Mouse (Mus musculus) lung, embryonic 14.5 days (tissue): ENCODE results near the gene Gm26741. TPM values are rescaled to one million over a fixed set of nuclear protein-coding genes. Genes with fewer than 3 reads are reported as not detected.

Experiments used
- ATAC-seq: fragments of 200-750 bp; cut with Nextera tagmentation; 2 replicates; pipeline ENCODE4 v1.8.0; 2017; ENCODE audit warnings: mild to moderate bottlenecking, moderate TSS enrichment, moderate library complexity; ENCODE audit not compliant: insufficient read depth
- DNase-seq: peaks from one replicate; pipeline ENCODE4 v3.0.0-alpha.2; 2015
- H3K27ac ChIP-seq: fragments of 300-500 bp; sonication (generic); 2 replicates; pipeline ENCODE4 v1.5.1; 2014; ENCODE audit warnings: low read depth, mild to moderate bottlenecking, moderate library complexity
- H3K27me3 ChIP-seq: fragments of 300-500 bp; sonication (generic); 2 replicates; pipeline ENCODE4 v1.6.1; 2014; ENCODE audit warnings: low read length, control low read depth; ENCODE audit not compliant: insufficient read depth
- H3K36me3 ChIP-seq: fragments of 300-500 bp; sonication (generic); 2 replicates; pipeline ENCODE4 v1.6.1; 2014; ENCODE audit warnings: control low read depth; ENCODE audit not compliant: insufficient read depth
- H3K4me1 ChIP-seq: fragments of 300-500 bp; sonication (generic); 2 replicates; pipeline ENCODE4 v1.6.1; 2014; ENCODE audit warnings: antibody characterized with exemption, control low read depth; ENCODE audit not compliant: insufficient read depth
- H3K4me2 ChIP-seq: fragments of 300-500 bp; sonication (generic); 2 replicates; pipeline ENCODE4 v1.6.1; 2014; ENCODE audit warnings: mild to moderate bottlenecking
- H3K4me3 ChIP-seq: fragments of 300-500 bp; sonication (generic); 2 replicates; pipeline ENCODE4 v1.5.1; 2014; ENCODE audit warnings: low read depth, low read length
- H3K9ac ChIP-seq: fragments of 300-500 bp; sonication (generic); 2 replicates; pipeline ENCODE4 v1.6.1; 2014
- H3K9me3 ChIP-seq: fragments of 300-500 bp; sonication (generic); 2 replicates; pipeline ENCODE4 v1.6.1; 2016; ENCODE audit warnings: low read depth, low read length, control low read depth
- CTCF ChIP-seq: IDR thresholded peaks from 2 replicates; pipeline ENCODE4 v1.5.1; 2016; ENCODE audit warnings: antibody characterized with exemption, low read depth
- WGBS: fragments of 180-500 bp; shearing (Covaris S2); extraction: QIAGEN DNeasy Blood & Tissue Kit; methylation state at CpG from one replicate; pipeline ENCODE4 v1.1.7; 2014; 5-methylcytosine and 5-hydroxymethylcytosine counted together
- polyA plus RNA-seq: library from polyadenylated mRNA; unstranded; fragments of >200 nt; fragmentation: Nextera tagmentation; extraction: Ambion mirVana; gene quantifications from 2 replicates; pipeline ENCODE4 v1.2.1, GENCODE M21; 2014

The Gm26741 gene
- polyA plus RNA-seq, 1 experiment from 2014 or later: not detected

DNA sequence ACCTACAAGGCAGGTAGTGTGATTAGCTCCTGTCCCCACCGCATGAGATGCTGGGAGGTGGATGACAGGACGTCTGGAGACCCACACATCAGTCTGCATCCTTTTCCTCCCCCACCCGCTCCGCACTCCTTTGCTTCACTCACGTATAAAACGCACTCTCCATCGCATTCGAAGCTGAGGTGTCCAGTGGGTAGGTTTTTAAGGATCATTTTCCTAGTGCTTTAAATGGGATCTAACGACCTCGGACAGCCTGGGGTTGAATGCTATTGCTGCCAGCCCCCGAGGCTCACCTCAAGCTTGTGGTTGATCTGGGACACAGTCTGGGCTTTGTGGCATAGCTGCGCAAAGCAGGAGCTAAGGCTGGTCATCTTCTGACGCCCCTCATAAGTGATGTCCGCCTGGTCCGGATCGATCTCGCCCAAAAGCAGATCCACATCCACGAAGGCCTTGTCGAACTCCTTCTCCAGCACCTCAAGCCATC is 22.8 kb downstream of the Gm26741 start:
- Histone ChIP-seq H3K4me3 (peak overlapping the region; percentile 88), H3K4me1 (no peaks in the 10 kb centered on the region), H3K4me2 (peak overlapping the region; percentile 89), H3K27ac (peak overlapping the region; percentile 91), H3K9ac (peak overlapping the region; percentile 92), H3K9me3 (no peaks in the 10 kb centered on the region), H3K36me3 (no peaks in the 10 kb centered on the region), H3K27me3 (no peaks in the 10 kb centered on the region)
- DNase-seq: peak; percentile 60
- under 1% methylated on average over 19 of the region's 19 CpGs for WGBS
- ATAC-seq: peak; percentile 63
- no peak for TF ChIP-seq CTCF

DNA sequence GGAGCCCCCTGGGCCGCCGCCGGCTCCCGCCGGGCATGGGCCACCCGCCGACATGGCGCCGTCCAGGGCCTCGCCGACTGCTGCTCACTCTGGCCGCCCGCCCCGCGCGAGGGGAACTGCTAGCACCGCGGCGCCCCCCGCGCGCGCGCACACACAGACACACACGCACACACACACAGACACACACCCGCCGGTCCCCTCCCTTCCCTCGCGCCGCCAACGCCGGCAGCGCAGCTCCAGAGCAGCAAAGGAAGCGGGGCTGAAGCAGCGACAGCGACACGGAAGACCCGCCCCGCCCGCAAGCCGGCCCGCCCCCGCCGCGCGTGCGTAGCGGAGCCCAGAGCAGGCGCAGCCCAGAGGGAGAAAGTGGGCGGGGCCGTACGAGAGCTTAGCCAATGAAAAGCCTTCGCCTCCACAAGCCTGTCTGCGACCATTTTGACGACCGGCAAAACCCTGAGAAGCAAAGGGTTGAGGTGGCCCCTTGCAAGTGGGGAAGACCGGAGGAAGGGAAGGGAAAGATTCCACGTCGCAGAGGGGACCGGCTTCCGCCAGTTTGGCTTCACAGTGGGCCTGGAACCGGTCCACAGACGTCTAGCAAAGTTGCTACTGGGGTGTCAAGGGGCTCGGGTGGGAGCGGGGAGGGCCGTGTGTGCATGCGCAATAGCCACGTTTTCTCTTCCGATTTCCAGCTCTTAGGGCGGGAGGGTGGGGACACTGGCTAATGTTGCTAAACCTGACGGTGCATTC is 23.5 kb downstream of the Gm26741 start, which contains the start of gene Gopc:
Gopc (minus strand) TSS at position 280 of the 747 bp plus-strand sequence.
- no peaks in the 10 kb centered on the region for H3K36me3 ChIP-seq
- peak within 1 kb of the TSS; percentile 92 for H3K9ac ChIP-seq
- no peak for TF ChIP-seq CTCF
- no peaks in the 10 kb centered on the region for H3K9me3 ChIP-seq
- peak; percentile 97 for ATAC-seq
- peak within 1 kb of the TSS; percentile 89 for H3K4me2 ChIP-seq
- peak within 1 kb of the TSS; percentile 88 for H3K4me3 ChIP-seq
- no peaks in the 10 kb centered on the region for H3K4me1 ChIP-seq
- WGBS: under 1% methylated on average over 61 of the region's 71 CpGs
- peak within 1 kb of the TSS; percentile 95 for H3K27ac ChIP-seq
- no peaks in the 10 kb centered on the region for H3K27me3 ChIP-seq
- DNase-seq: peak; percentile 100

DNA sequence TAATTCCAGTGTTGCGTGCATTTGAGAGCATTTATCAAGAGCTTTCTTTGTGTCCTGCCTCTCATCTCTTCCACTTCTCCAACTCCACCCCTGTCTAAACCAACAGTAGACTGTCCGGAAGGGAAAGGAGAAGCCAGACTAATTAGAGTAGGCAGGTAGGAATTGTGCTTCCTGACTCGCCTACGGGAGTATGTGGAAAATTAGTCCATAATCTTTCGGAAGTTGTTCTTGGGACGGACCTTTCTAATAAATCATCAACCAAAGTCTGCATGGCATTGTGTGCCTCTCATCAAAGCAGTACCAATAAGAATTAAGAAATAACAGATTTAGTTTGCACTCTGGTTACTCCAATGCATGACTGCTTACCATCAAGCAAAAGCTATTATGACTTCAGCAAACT is 24.5 kb downstream of the Gm26741 start:
- Histone ChIP-seq H3K27ac (no peak overlapping the region; the same call in 1 of the 2 replicates), H3K4me3 (peak overlapping the region; percentile 88)
- 69% methylated on average over 6 of the region's 6 CpGs for WGBS

DNA sequence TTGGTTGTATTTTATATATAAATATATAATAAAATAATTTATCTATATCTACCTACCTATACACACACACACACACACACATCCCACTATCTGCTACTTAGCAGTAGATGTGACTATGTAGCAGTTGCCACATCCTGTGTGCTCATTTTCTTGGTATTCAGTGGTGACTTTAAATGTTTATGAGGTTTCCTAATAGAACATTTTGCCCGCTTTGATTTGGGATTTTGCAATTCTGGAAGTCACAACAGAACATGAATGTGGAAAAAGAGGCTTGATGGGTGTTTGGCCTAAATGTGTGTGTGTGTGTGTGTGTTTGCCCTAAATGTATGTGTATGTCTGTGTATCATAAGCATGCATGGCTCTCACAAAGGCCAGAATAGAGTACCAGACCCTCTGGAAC is 25.0 kb downstream of the Gm26741 start:
- H3K4me2 ChIP-seq: no peak overlapping the region
- no peaks in the 10 kb centered on the region for H3K27me3 ChIP-seq
- TF ChIP-seq CTCF: no peak
- WGBS: 84% methylated on average over 1 of the region's 1 CpGs
- no peak overlapping the region for H3K4me3 ChIP-seq
- no peaks in the 10 kb centered on the region for H3K4me1 ChIP-seq
- ATAC-seq: no peak
- no peak for DNase-seq
- no peaks in the 10 kb centered on the region for H3K9me3 ChIP-seq
- no peak overlapping the region for H3K9ac ChIP-seq
- no peak overlapping the region for H3K27ac ChIP-seq
- no peaks in the 10 kb centered on the region for H3K36me3 ChIP-seq

More for the DNA sequence above, 24.5 kb downstream of the Gm26741 start:
- no peak overlapping the region for H3K9ac ChIP-seq
- no peaks in the 10 kb centered on the region for H3K9me3 ChIP-seq
- DNase-seq: no peak
- no peak for TF ChIP-seq CTCF
- no peaks in the 10 kb centered on the region for H3K27me3 ChIP-seq
- H3K4me2 ChIP-seq: peak overlapping the region; percentile 89
- H3K36me3 ChIP-seq: no peaks in the 10 kb centered on the region
- ATAC-seq: no peak
- H3K4me1 ChIP-seq: no peaks in the 10 kb centered on the region

DNA sequence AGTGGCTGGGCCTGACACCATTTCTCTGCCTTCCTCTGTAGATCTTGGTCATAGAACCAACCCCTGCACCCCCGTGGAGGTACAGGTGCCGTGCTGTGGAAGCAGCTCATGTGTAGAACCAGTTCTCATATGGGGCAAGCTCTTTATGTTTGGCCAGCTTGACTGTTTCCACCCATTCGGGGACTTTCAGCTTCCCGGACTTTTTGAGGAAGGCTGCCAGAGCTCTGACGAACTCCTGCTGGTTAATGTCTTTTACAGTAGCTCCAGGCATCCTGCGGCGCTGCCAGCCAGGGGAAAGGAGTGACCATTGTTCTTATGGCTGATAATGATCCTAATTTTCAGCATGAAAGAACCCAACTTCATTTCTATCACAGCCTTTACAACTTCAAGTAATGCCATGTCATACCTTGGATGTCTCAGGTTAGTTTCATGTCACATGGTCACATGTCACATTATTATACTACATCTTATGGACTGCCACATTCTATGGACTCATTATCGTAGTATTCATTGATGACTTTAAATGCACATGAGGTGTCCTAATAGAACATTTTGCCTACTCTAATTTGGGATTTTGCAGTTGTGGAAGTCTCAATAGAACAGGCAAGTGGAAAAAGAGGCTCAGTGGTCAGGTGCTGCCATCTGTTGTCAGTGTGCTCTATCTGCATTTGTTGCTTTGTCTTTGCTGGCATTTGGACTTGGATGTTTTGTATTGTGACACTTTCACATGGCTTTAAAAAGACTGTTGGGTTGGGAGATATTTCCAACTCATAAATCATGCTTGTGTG is 26.4 kb downstream of the Gm26741 start:
- TF ChIP-seq CTCF: peak; percentile 85
- DNase-seq (peak; percentile 78), ATAC-seq (no peak)

DNA sequence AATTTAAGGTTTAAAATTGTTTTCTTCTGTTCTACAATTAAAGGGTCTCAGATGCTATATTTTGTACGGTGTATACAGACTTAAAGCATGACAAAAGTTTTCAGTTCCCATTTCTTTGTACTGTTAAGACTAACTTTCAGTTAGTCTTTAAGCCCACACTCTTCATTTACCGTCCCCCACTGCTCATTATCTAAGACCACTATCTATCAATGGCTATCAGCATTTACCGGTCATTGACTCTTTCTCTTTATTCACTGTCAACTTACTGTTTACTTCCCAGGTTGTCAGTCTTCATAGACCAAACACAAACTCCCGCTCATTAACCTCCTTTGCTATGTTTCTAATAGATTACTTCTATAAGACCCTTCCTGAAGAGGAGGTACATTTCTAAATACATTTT is 28.6 kb downstream of the Gm26741 start:
- no peak overlapping the region for H3K9ac ChIP-seq
- H3K9me3 ChIP-seq: no peaks in the 10 kb centered on the region
- H3K4me3 ChIP-seq: no peak overlapping the region
- H3K36me3 ChIP-seq: no peaks in the 10 kb centered on the region
- DNase-seq (no peak), ATAC-seq (no peak)
- H3K4me2 ChIP-seq: no peak overlapping the region
- no peak for TF ChIP-seq CTCF
- H3K4me1 ChIP-seq: no peaks in the 10 kb centered on the region
- no peak overlapping the region for H3K27ac ChIP-seq
- 32% methylated on average over 4 of the region's 4 CpGs for WGBS
- no peaks in the 10 kb centered on the region for H3K27me3 ChIP-seq

More for the DNA sequence above, 26.4 kb downstream of the Gm26741 start:
- Histone ChIP-seq H3K4me3 (no peak overlapping the region), H3K36me3 (no peaks in the 10 kb centered on the region), H3K9ac (no peak overlapping the region), H3K4me1 (no peaks in the 10 kb centered on the region), H3K27ac (no peak overlapping the region), H3K9me3 (no peaks in the 10 kb centered on the region), H3K4me2 (no peak overlapping the region), H3K27me3 (no peaks in the 10 kb centered on the region)
- whole genome bisulfite sequencing: 45% methylated on average over 8 of the region's 8 CpGs

DNA sequence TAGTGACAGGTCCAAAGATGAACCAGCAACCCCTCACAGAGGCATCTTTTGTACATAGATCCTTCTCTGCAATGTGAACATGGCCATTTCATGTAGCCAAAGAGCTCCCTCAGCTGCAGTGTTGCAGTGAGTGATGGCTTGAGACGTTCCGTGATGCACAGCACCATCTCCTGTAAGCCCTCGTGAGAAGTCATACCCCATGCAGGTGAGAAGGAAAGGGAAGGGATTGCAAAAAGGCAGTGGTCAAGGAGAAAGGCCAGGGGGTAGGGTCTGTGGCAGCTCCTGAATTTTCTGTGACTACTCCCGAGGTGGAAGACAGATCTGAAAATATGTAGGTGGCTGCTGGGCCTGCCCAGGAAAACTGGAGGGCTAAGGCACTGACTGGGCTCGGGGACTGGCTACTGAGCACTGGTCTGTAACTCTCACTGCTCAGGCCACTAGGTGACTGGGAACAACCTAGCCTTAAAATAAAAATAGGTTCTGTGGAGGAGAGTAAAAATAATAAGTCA is 30.4 kb downstream of the Gm26741 start, which contains the start of gene Nepn:
Nepn (plus strand) TSS at position 51 of the 509 bp plus-strand sequence.
- no peaks in the 10 kb centered on the region for H3K36me3 ChIP-seq
- no peaks in the 10 kb centered on the region for H3K9me3 ChIP-seq
- H3K27me3 ChIP-seq: no peaks in the 10 kb centered on the region
- DNase-seq (no peak), ATAC-seq (no peak)
- 73% methylated on average over 5 of the region's 5 CpGs for WGBS
- no peak for TF ChIP-seq CTCF
- no peak within 1 kb of the TSS for H3K4me3 ChIP-seq
- no peak within 1 kb of the TSS for H3K4me2 ChIP-seq
- H3K4me1 ChIP-seq: no peaks in the 10 kb centered on the region
- no peak within 1 kb of the TSS for H3K9ac ChIP-seq
- no peak within 1 kb of the TSS for H3K27ac ChIP-seq
